Mouse (Mus musculus): ENCODE measurements around the gene Sms. TPM values are rescaled to one million over a fixed set of nuclear protein-coding genes. Genes with fewer than 3 reads are reported as not detected.

Gene Sms
- polyA plus RNA-seq (2015; fragmentation: Nextera tagmentation; extraction: Ambion mirVana), result 184 and 220 TPM in 2 replicates

DNA sequence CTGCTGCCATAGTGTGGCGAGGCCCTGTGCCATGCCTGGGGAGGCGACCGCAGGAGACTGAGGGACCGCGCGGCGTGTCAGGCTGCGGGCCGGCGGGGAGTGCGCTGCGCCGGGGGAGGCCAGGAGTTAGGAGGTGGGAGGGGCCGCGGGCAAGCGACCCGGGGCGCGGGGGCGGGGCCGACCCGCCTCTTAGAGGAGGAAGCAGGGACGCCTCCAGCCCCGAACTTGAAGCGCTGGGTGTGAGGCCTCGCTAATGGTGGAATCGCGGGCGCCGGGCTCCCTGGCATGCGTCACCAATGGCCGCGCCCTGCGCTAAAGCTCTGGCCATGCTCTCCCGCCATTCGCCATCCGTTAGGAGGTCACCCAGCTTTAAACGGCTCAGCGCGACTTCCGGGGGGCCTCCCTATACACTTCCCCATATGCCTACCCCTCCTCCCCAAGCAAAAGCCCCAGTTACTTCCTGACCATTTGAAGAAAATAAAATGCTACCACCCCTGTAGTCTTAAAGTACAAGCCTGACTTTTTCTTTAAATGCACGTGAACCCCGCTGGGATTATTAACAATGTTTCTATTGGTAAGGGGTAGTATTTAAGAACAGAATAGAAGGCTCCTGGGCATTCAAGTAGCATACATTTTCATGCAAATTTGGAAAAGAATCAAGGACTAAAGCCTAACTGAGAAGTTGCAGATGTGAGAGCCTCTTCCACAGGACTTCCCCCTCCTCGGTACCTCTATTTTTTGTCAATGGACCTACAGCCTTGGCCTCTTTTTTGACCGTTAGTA is at the start of gene Sms:
Gene Sms (minus strand): TSS at position 344 of the 783 bp plus-strand sequence.

DNA sequence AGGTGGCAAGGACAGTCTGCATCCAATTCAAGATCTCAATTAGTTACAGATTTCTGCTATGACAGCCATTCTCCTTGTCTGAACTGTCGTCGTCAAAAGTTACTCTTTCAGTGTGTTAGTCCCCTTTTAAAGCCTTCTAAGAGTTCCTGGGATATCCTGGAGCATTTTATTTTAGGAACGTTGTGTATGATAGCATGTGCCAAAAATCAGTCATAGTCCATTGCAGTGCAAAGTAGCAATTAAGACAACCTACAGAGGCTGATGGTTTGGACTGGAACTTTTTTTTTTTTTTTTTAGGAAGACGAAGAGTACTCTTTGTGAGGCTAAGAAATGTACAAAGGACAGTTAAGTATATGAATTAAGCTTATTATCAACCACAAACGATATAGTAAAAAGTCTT is 76.9 kb downstream of the Sms start, which contains the start of gene Phex:
Gene Phex (minus strand): TSS at position 101 of the 400 bp plus-strand sequence.

Other genes starting within 250 kb of the Sms start
- 0.15 and 0.19 TPM in 2 replicates for gene Phex, start 77.0 kb downstream of the Sms start, polyA plus RNA-seq (2015; fragmentation: Nextera tagmentation; extraction: Ambion mirVana)
- gene Yy2, start 76.7 kb upstream of the Sms start, polyA plus RNA-seq (2015; fragmentation: Nextera tagmentation; extraction: Ambion mirVana), result 0.14 and 1.5 TPM in 2 replicates
- gene Mbtps2, start 106.4 kb upstream of the Sms start, polyA plus RNA-seq (2015; fragmentation: Nextera tagmentation; extraction: Ambion mirVana), result 16.9 and 17.4 TPM in 2 replicates
- gene Smpx, start 206.6 kb upstream of the Sms start, polyA plus RNA-seq (2015; fragmentation: Nextera tagmentation; extraction: Ambion mirVana), result 0.52 and 0.72 TPM in 2 replicates

Data from neural tube, postnatal 0 days (tissue).